Mouse (Mus musculus): Measurements from ENCODE around the gene Aspdh. TPM values are rescaled to one million over a fixed set of nuclear protein-coding genes. Genes with fewer than 3 reads are reported as not detected.

Gene Aspdh
- total RNA-seq, 4 experiments from 2014 or later: 0.79 to 1.5 TPM; not detected in 2

DNA sequence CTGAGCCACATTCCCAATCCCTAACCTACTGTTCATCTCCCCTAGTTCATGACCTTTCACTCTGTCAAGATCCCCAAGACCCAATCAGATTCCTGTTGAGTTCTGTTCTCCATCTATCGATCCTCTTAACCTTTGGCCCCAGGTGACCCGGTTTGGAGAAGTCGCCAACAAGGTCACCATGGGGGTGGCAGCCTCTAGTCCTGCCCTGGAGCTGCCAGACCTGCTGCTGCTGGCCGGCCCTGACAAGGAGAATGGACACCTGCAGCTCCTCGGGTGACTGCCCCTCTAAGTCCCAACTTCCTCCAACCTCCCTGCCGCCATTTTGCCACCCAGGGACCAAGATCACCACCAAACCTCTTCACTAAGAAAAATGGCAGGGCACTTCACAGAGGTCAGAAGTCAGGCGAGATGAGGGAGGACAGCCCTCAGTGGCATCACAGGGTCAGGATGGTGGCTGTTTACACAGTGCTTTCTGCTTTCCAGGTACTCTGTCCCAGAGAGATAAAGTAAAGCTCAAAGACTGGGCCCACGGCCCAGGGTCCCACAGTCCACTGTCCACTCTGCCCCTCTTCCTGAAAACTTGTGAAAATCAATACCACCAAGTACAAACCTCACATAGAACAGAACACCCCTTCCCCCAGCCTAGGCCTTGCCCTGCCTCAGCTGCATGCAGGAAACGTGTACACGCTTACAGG, 32.3 kb downstream of the Aspdh start:
- DNase-seq (ENCODE audit: low spot score): no peak

DNA sequence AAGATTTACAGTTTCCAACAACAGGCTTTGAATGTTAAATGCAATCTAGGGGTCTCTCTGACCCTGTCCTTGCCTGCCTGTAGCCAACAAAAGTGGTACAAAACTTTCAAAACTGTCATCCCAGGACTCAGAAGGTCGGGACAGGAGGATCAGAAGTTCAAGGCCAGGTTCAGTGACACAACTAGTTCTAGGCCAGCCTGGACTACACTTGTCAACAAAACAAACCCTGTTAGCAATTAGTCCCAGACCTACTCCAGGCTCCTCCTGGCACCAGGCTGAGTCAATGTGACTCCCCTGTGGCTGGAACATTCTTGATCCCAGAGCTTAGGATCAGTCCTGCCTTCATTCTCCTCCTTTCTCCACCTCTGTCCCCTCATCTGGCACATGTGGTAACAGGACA, 33.7 kb downstream of the Aspdh start:
- no peak for DNase-seq (ENCODE audit: low spot score)

GRCm38 (mm10) chr7:44500046-44500445, 34.9 kb downstream of the Aspdh start:
- DNase-seq (ENCODE audit: low spot score): no peak

- DNase-seq (ENCODE audit: low spot score): peak; percentile 54
Measured at GRCm38 (mm10) chr7:44501563-44502115, 36.4 kb downstream of the Aspdh start.

DNA sequence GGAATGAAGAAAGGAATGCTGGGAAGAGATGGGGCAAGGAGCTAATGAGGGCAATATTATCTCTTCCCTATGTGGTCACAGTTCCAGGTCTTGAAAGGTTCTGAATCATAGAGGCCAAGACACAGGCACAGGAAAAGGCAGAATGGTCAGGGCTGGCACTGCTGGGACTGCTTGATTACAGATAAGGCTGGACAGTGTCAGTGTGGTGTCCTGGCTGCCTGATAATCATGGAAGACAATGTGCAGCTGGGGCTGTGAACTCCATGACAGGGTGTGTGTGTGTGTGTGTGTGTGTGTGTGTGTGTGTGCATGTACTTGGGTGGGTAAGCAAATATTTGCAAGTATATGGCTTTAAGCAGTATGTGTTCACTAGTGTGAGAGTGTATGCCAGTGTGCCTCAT, 42.3 kb downstream of the Aspdh start:
- no peak for DNase-seq (ENCODE audit: low spot score)

Small RNAs within 50 kb of the gene (microRNA-seq; reads per million reads assigned to microRNA genes)
- 5.9 reads per million, percentile 14 among the genes with 10 or more reads in this experiment for gene Mir7052

Other genes starting within 250 kb of the Aspdh start
- not detected for gene Klk1b5, start 249.4 kb upstream of the Aspdh start, total RNA-seq (2022)
- under 1 TPM in 2 of 4 experiments, not detected in 2; 0.47 to 0.57 TPM for gene Klk1, start 240.0 kb upstream of the Aspdh start, total RNA-seq (2022)
- not detected for gene Gm36864, start 229.2 kb upstream of the Aspdh start, total RNA-seq (2022)
- under 1 TPM; 0.31 to 0.98 (median 0.74) TPM for gene 1700028J19Rik, start 218.7 kb upstream of the Aspdh start, total RNA-seq (2022)
- gene 2410002F23Rik, start 218.7 kb upstream of the Aspdh start, total RNA-seq (2022): 10 to 100 TPM in 3 of 4 experiments, 1 to 10 TPM in 1; 8.9 to 18.2 (median 13.7) TPM
- gene Acp4, start 208.0 kb upstream of the Aspdh start, total RNA-seq (2022): not detected
- gene Gm15517, start 203.9 kb upstream of the Aspdh start, total RNA-seq (2022): not detected
- gene Clec11a, start 158.5 kb upstream of the Aspdh start, total RNA-seq (2022): 1 to 10 TPM in 1 of 4 experiments, under 1 TPM in 3; 0.41 to 1.2 (median 0.67) TPM
- gene Shank1, start 155.1 kb upstream of the Aspdh start, total RNA-seq (2022): 1 to 10 TPM; 1.8 to 4.7 (median 3.3) TPM
- 1 to 10 TPM; 2.4 to 3.7 (median 3.1) TPM for gene Syt3, start 81.3 kb upstream of the Aspdh start, total RNA-seq (2022)
- under 1 TPM in 1 of 4 experiments, not detected in 3; 0.46 TPM for gene 1700008O03Rik, start 79.6 kb upstream of the Aspdh start, total RNA-seq (2022)
- 10 to 100 TPM; 33.5 to 37.9 (median 36.4) TPM for gene Lrrc4b, start 36.4 kb upstream of the Aspdh start, total RNA-seq (2022)
- 100 to 1,000 TPM; 109 to 130 (median 125) TPM for gene Josd2, start 2.6 kb downstream of the Aspdh start, total RNA-seq (2022)
- 10 to 100 TPM; 73.8 to 84.8 (median 83.7) TPM for gene Emc10, start 31.1 kb downstream of the Aspdh start, total RNA-seq (2022)
- gene Fam71e1, start 31.2 kb downstream of the Aspdh start, total RNA-seq (2022): 1 to 10 TPM; 2.5 to 6.7 (median 3.3) TPM
- 10 to 100 TPM; 14.6 to 21.4 (median 17.7) TPM for gene Mybpc2, start 59.3 kb downstream of the Aspdh start, total RNA-seq (2022)
- 1 to 10 TPM in 1 of 4 experiments, under 1 TPM in 3; 0.13 to 1.3 (median 0.27) TPM for gene Spib, start 66.7 kb downstream of the Aspdh start, total RNA-seq (2022)
- gene Pold1, start 83.5 kb downstream of the Aspdh start, total RNA-seq (2022): 10 to 100 TPM; 13.4 to 15.9 (median 14.9) TPM
- 10 to 100 TPM; 42.6 to 56.6 (median 45.5) TPM for gene Nr1h2, start 88.6 kb downstream of the Aspdh start, total RNA-seq (2022)
- gene Napsa, start 107.0 kb downstream of the Aspdh start, total RNA-seq (2022): 1 to 10 TPM in 1 of 4 experiments, under 1 TPM in 3; 0.28 to 1.9 (median 0.37) TPM
- 1 to 10 TPM; 2.7 to 4.0 (median 2.7) TPM for gene Kcnc3, start 125.3 kb downstream of the Aspdh start, total RNA-seq (2022)
- gene Myh14, start 205.5 kb downstream of the Aspdh start, total RNA-seq (2022): 100 to 1,000 TPM in 1 of 4 experiments, 10 to 100 TPM in 3; 88.0 to 111 (median 88.2) TPM
- gene Izumo2, start 243.4 kb downstream of the Aspdh start, total RNA-seq (2022): not detected